ENCODE assay signal across 15 mouse cellular contexts in the genomic region with DNA sequence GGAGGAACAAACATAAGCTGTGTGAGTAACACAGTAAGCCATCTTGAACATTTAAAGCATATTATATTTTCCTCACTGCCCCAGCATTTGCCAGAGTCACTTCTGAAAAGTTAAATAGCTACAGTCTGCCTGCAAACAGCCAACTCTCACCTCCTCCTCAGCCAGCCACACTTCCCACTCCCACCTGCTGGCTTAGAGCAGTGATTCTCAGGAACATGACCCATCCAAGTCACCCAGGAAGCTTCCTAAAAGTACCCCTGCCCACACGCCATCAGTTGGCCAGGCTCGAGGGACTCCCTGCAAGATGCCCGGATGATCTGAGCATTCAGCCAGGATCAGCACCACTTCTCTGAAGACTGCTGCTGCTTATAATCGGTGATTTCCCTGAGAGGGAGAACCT.
A peak's percentile ranks its signal among the peaks of the same experiment; 100 is the strongest.
DNase-seq lines count a peak whose midpoint lies in the region; ATAC-seq lines count a peak whose summit lies in the region.
"Had no signal": no experiment of that assay in that cellular context is flagged by ENCODE, and none has a peak within 500 bp of the region (broad histone marks: within the 10 kb centered on the region; RNA-seq: fewer than 3 reads in every experiment).

No protein-coding gene starts in this region.

- no peak overlapping the region for H3K4me3 ChIP-seq in hindbrain, embryonic 10.5 days
- H3K4me3 ChIP-seq in hindbrain, embryonic 11.5 days (ENCODE audit: low read depth, low read length), result no peak overlapping the region
- no peak overlapping the region for H3K4me3 ChIP-seq in kidney, embryonic 16.5 days (ENCODE audit: low read length)
- H3K4me3 ChIP-seq: heart, embryonic 15.5 days; myocyte had no signal

- H3K4me1 ChIP-seq in hindbrain, embryonic 10.5 days (replicated peaks), result no peaks in the 10 kb centered on the region; the same call in 1 of the 2 replicates
- H3K4me1 ChIP-seq in hindbrain, embryonic 11.5 days (replicated peaks; ENCODE audit: control insufficient read depth, insufficient read depth, low read length), result no peaks in the 10 kb centered on the region
- no peaks in the 10 kb centered on the region for H3K4me1 ChIP-seq in kidney, embryonic 16.5 days (ENCODE audit: insufficient read depth, low read length)

- DNase-seq in hindbrain, embryonic 10.5 days (ENCODE audit: low spot score), result no peak
- DNase-seq in hindbrain, embryonic 11.5 days (ENCODE audit: low spot score), result no peak
- peak; percentile 29 to 60 for DNase-seq in frontal cortex, postnatal 25 days (ENCODE audit: low spot score in 2 of 2)
- peak; percentile 41 to 62 for DNase-seq in layer of hippocampus, postnatal 36 days
- peak; percentile 24 for DNase-seq in right cerebral cortex, postnatal 14 days
- no peak for DNase-seq in adrenal gland, postnatal 36 days
- no peak for DNase-seq in lung, postnatal 25 days (ENCODE audit: low spot score)
- DNase-seq: gastrocnemius, postnatal 25 days; liver had no signal

- H3K4me2 ChIP-seq in hindbrain, embryonic 11.5 days (replicated peaks; ENCODE audit: low read depth, low read length), result no peak overlapping the region
- H3K4me2 ChIP-seq in kidney, embryonic 16.5 days (replicated peaks; ENCODE audit: low read depth, low read length), result no peak overlapping the region
- H3K4me2 ChIP-seq: heart, embryonic 15.5 days; lung, embryonic 14.5 days had no signal

- no peaks in the 10 kb centered on the region for H3K36me3 ChIP-seq in hindbrain, embryonic 10.5 days
- no peaks in the 10 kb centered on the region for H3K36me3 ChIP-seq in hindbrain, embryonic 11.5 days (ENCODE audit: control insufficient read depth, insufficient read depth, low read length)
- H3K36me3 ChIP-seq in kidney, embryonic 16.5 days (ENCODE audit: insufficient read depth, low read length), result no peaks in the 10 kb centered on the region
- H3K36me3 ChIP-seq: heart, embryonic 15.5 days had no signal

- peak overlapping the region; percentile 35; the same call in 1 of the 2 replicates for H3K27ac ChIP-seq in hindbrain, embryonic 10.5 days
- H3K27ac ChIP-seq in hindbrain, embryonic 11.5 days (ENCODE audit: low read depth, low read length), result no peak overlapping the region
- H3K27ac ChIP-seq in kidney, embryonic 16.5 days (ENCODE audit: low read length), result no peak overlapping the region
- H3K27ac ChIP-seq: heart, embryonic 15.5 days; hindbrain, postnatal 0 days; kidney, postnatal 0 days had no signal

- WGBS in hindbrain, embryonic 10.5 days, result 87% methylated on average over 4 of the region's 4 CpGs
- 84% methylated on average over 4 of the region's 4 CpGs for WGBS in hindbrain, embryonic 11.5 days
- WGBS in kidney, embryonic 16.5 days, result 72% methylated on average over 4 of the region's 4 CpGs

- H3K27me3 ChIP-seq in hindbrain, embryonic 10.5 days (ENCODE audit: insufficient read depth, poor library complexity, severe bottlenecking), result no peaks in the 10 kb centered on the region
- H3K27me3 ChIP-seq in hindbrain, embryonic 11.5 days (ENCODE audit: control insufficient read depth, insufficient read depth, low read length), result no peaks in the 10 kb centered on the region
- no peaks in the 10 kb centered on the region for H3K27me3 ChIP-seq in kidney, embryonic 16.5 days (ENCODE audit: insufficient read depth, low read length)
- H3K27me3 ChIP-seq: heart, embryonic 15.5 days had no signal

- no peak overlapping the region for H3K9ac ChIP-seq in hindbrain, embryonic 11.5 days (ENCODE audit: low read depth, low read length)
- H3K9ac ChIP-seq in kidney, embryonic 16.5 days (replicated peaks; ENCODE audit: low read length), result no peak overlapping the region
- H3K9ac ChIP-seq: heart, embryonic 15.5 days; lung, embryonic 14.5 days had no signal

- ATAC-seq in hindbrain, embryonic 11.5 days (ENCODE audit: low FRiP score), result no peak
- ATAC-seq in kidney, embryonic 16.5 days (ENCODE audit: low FRiP score, low TSS enrichment), result no peak

- H3K9me3 ChIP-seq in hindbrain, embryonic 10.5 days, result no peaks in the 10 kb centered on the region
- no peaks in the 10 kb centered on the region for H3K9me3 ChIP-seq in hindbrain, embryonic 11.5 days (ENCODE audit: control insufficient read depth, low read length)
- no peaks in the 10 kb centered on the region for H3K9me3 ChIP-seq in kidney, embryonic 16.5 days (ENCODE audit: low read length)
- H3K9me3 ChIP-seq: heart, embryonic 15.5 days had no signal

Comparison
In these comparisons a context has a peak if more than half of its experiments do, and no peak if none do; other contexts are left out.
1. DNase-seq: peak in frontal cortex, postnatal 25 days (2 of 2), layer of hippocampus, postnatal 36 days (2 of 2) and right cerebral cortex, postnatal 14 days (single experiment); none in hindbrain, embryonic 10.5 days (single experiment), hindbrain, embryonic 11.5 days (single experiment), adrenal gland, postnatal 36 days (0 of 2) and lung, postnatal 25 days (single experiment).